Mouse (Mus musculus) neural tube, embryonic 11.5 days (tissue): Measurements from ENCODE around the gene Dnmbp. TPM values are rescaled to one million over a fixed set of nuclear protein-coding genes. Genes with fewer than 3 reads are reported as not detected.
A peak's percentile ranks its signal among the peaks of the same experiment; 100 is the strongest.

Experiments
- ATAC-seq: fragments of 200-750 bp; cut with Nextera tagmentation; 2 replicates; pipeline ENCODE4 v1.8.0; 2017; ENCODE audit warnings: moderate number of reproducible peaks, mild to moderate bottlenecking, moderate TSS enrichment, moderate library complexity; ENCODE audit not compliant: insufficient read depth, low FRiP score, low TSS enrichment
- DNase-seq: peaks from one replicate; pipeline ENCODE4 v3.0.0-alpha.2; 2015; ENCODE audit warnings: low spot score
- H3K27ac ChIP-seq: fragments of 300-500 bp; sonication (generic); 2 replicates; pipeline ENCODE4 v1.5.1; 2014; ENCODE audit warnings: low read depth, mild to moderate bottlenecking, low read length
- H3K27me3 ChIP-seq: fragments of 300-500 bp; sonication (generic); 2 replicates; pipeline ENCODE4 v1.6.1; 2014; ENCODE audit warnings: mild to moderate bottlenecking, low read length, mixed read lengths; ENCODE audit not compliant: control insufficient read depth, insufficient read depth
- H3K36me3 ChIP-seq: fragments of 300-500 bp; sonication (generic); 2 replicates; pipeline ENCODE4 v1.6.1; 2014; ENCODE audit warnings: mild to moderate bottlenecking, low read length, moderate library complexity, mixed read lengths; ENCODE audit not compliant: control insufficient read depth, insufficient read depth
- H3K4me1 ChIP-seq: fragments of 300-500 bp; sonication (generic); 2 replicates; pipeline ENCODE4 v1.6.1; 2014; ENCODE audit warnings: low read length, mixed read lengths; ENCODE audit not compliant: control insufficient read depth, insufficient read depth
- H3K4me2 ChIP-seq: fragments of 300-500 bp; sonication (generic); 2 replicates; pipeline ENCODE4 v1.6.1; 2014; ENCODE audit warnings: low read depth, mild to moderate bottlenecking, moderate library complexity
- H3K4me3 ChIP-seq: fragments of 300-500 bp; sonication (generic); 2 replicates; pipeline ENCODE4 v1.5.1; 2014; ENCODE audit warnings: low read depth, low read length
- H3K9ac ChIP-seq: fragments of 300-500 bp; sonication (generic); 2 replicates; pipeline ENCODE4 v1.6.1; 2014; ENCODE audit warnings: mild to moderate bottlenecking, low read length
- H3K9me3 ChIP-seq: fragments of 300-500 bp; sonication (generic); 2 replicates; pipeline ENCODE4 v1.6.1; 2016; ENCODE audit warnings: low read length; ENCODE audit not compliant: control insufficient read depth
- WGBS: fragments of 180-500 bp; shearing (Covaris S2); extraction: QIAGEN DNeasy Blood & Tissue Kit; methylation state at CpG from one replicate; pipeline ENCODE4 v1.1.7; 2014; 5-methylcytosine and 5-hydroxymethylcytosine counted together
- polyA plus RNA-seq: library from polyadenylated mRNA; unstranded; fragments of >200 nt; fragmentation: Nextera tagmentation; extraction: Ambion mirVana; gene quantifications from 2 replicates; pipeline ENCODE4 v1.2.1, GENCODE M21; 2014

Dnmbp gene
- polyA plus RNA-seq, 1 experiment from 2014 or later = 15.7 TPM

DNA sequence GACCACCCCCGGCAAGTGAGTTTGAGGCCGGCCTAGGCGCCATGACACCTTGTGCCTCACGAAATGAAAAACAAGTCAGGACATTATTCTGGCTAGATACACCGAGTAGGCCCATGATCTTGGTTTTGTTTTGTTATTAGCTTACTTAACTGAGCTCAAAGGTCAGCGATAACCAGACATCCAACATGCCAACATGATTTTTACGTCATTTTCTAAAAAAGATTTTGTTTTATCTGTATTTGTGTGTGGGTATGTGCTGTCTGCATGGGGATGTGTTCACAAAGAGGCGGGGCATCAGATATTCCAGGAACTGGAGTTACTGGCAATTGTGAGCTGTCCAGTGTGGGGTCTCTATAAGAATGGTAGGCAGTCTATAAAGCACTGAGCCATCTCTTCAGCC is 32.1 kb upstream of the Dnmbp start:
- Histone ChIP-seq H3K27me3 (no peaks in the 10 kb centered on the region), H3K4me1 (no peaks in the 10 kb centered on the region), H3K4me2 (no peak overlapping the region), H3K9ac (no peak overlapping the region), H3K36me3 (no peaks in the 10 kb centered on the region), H3K27ac (no peak overlapping the region), H3K4me3 (no peak overlapping the region), H3K9me3 (no peaks in the 10 kb centered on the region)
- 91% methylated on average over 8 of the region's 8 CpGs for WGBS
- DNase-seq (no peak), ATAC-seq (no peak)

DNA sequence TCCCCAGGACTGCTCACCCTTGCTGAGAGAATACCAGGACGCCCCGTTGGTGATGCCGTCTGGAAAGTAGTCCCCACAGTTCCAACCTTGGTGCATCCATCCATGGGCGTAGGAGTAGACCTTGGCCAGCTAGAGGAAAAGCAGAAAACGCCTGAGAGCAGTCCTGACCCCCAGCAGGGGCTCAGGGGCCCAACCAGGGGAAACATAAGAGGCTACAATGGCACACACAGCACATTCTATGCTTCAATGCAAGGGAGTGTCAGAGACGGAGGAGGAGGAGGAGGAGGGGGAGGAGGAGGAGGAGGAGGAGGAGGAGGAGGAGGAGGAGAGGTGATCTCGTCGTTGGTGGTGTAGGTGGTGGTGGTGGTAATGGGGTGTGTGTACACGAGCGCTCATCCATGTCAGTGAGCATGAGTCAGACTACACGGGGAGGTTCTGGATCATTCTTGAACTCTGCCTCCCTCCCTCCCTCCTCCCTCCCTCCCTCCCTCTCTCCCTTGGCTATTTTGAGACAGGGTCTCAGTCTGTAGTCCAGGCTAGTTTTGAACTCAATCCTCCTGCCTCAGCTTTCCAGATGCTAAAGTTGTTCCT is 28.5 kb upstream of the Dnmbp start:
- no peak for ATAC-seq
- Histone ChIP-seq H3K9me3 (no peaks in the 10 kb centered on the region), H3K27ac (no peak overlapping the region), H3K4me2 (no peak overlapping the region), H3K27me3 (no peaks in the 10 kb centered on the region), H3K4me3 (no peak overlapping the region), H3K36me3 (no peaks in the 10 kb centered on the region), H3K4me1 (no peaks in the 10 kb centered on the region), H3K9ac (no peak overlapping the region)
- WGBS = 52% methylated on average over 10 of the region's 11 CpGs
- no peak for DNase-seq

DNA sequence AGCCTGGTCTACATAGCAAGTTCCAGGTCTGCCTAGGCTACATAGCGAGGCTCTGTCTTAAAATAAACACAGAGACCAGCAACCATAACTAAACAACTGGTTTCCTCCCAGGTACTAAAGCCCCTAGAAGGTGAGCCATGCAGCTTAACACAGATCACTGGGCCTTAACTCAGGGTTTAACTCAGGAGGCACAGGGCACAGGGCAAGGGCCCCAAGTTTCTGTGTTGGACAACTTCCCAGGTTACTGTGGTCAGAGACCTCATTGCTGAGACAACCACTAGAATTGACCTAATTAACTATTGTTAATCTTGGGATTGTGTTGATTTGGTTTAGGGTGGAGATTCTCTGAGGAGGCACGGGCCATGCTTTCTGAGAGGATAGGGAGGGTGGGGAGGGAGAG is 26.5 kb upstream of the Dnmbp start:
- no peak overlapping the region for H3K27ac ChIP-seq
- H3K4me3 ChIP-seq = no peak overlapping the region
- H3K27me3 ChIP-seq = no peaks in the 10 kb centered on the region
- ATAC-seq (no peak), DNase-seq (no peak)
- WGBS = 83% methylated on average over 2 of the region's 2 CpGs
- no peaks in the 10 kb centered on the region for H3K36me3 ChIP-seq
- H3K9ac ChIP-seq = no peak overlapping the region
- H3K4me2 ChIP-seq = no peak overlapping the region
- no peaks in the 10 kb centered on the region for H3K4me1 ChIP-seq
- no peaks in the 10 kb centered on the region for H3K9me3 ChIP-seq

DNA sequence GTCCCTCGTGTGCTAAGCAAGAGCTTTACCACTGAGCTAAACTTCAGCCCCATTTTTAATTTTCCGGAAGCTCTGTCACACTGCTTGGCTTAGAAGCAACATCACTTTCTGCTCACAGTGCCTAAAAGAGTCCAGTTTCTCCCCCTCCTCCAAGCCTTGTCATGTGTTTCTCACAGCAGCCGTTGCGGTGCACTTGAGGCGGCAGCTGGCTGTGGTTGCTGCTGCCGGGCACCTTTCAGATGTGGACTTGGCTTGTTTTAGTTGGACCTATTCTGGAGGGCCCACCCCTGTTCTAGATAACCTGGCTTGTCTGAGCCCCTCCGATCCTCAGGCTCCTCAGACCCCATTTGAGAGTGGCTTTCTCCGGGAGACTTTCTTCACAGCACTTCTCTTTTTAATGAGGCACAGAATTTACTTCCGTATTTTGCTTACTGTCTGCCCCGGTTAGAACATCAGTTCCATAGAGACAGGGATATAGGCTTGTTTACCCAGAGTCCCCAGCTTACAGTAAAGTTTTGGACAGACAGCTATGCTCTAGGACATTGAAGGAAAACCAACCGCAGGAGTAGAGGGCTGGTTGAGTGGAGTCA is 25.6 kb upstream of the Dnmbp start:
- WGBS = 83% methylated on average over 11 of the region's 11 CpGs
- Histone ChIP-seq H3K4me2 (no peak overlapping the region), H3K9me3 (no peaks in the 10 kb centered on the region), H3K36me3 (no peaks in the 10 kb centered on the region), H3K9ac (no peak overlapping the region), H3K4me1 (no peaks in the 10 kb centered on the region), H3K27ac (no peak overlapping the region), H3K27me3 (no peaks in the 10 kb centered on the region), H3K4me3 (no peak overlapping the region)
- DNase-seq = no peak
- ATAC-seq = no peak

DNA sequence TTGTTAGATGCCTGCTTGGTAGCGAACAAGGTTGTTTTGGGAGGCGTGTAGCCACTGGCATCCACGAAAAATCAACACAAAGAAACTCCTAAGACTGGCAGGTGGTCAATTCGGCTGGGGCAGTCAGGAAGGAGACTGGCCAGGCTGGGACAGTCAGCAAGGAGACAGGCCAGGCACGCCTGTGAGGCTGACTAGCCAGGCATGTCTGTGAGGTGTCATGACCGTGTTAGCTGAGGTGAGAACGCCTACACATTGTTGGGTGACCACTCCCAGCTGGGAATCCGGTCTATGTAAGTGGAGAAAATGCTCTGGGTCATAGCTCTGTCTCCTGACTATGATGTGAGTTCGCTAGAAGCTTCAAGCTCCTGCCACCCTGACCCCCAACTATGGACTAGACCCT is 22.8 kb upstream of the Dnmbp start:
- no peaks in the 10 kb centered on the region for H3K9me3 ChIP-seq
- H3K27ac ChIP-seq = no peak overlapping the region
- WGBS = 70% methylated on average over 9 of the region's 9 CpGs
- DNase-seq = no peak
- H3K27me3 ChIP-seq = no peaks in the 10 kb centered on the region
- no peak for ATAC-seq
- no peaks in the 10 kb centered on the region for H3K36me3 ChIP-seq
- no peak overlapping the region for H3K4me2 ChIP-seq
- H3K4me3 ChIP-seq = no peak overlapping the region
- no peak overlapping the region for H3K9ac ChIP-seq
- no peaks in the 10 kb centered on the region for H3K4me1 ChIP-seq

DNA sequence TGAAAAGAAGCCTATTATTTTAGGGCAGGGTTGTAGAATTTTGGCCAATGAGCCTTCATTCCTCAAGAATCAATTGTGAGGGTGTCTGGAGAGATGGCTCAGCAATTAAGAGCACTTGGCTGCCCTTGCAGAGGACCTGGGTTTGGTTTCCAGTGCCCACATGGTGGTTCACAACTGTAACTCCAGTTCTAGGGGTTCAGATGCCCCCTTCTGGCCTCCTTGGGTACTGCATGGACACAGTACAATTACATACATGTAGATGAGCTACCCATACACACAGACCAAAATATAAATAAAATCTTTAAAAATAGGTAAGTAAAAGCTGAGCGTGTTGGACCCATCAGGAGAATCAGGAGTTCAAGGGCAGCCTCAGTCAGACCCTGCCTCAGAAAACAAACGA is 21.2 kb upstream of the Dnmbp start:
- H3K27me3 ChIP-seq = no peaks in the 10 kb centered on the region
- ATAC-seq (no peak), DNase-seq (no peak)
- H3K4me3 ChIP-seq = no peak overlapping the region
- H3K9ac ChIP-seq = no peak overlapping the region
- no peaks in the 10 kb centered on the region for H3K36me3 ChIP-seq
- no peaks in the 10 kb centered on the region for H3K9me3 ChIP-seq
- no peak overlapping the region for H3K4me2 ChIP-seq
- no peak overlapping the region for H3K27ac ChIP-seq
- WGBS = 84% methylated on average over 2 of the region's 2 CpGs
- no peaks in the 10 kb centered on the region for H3K4me1 ChIP-seq

DNA sequence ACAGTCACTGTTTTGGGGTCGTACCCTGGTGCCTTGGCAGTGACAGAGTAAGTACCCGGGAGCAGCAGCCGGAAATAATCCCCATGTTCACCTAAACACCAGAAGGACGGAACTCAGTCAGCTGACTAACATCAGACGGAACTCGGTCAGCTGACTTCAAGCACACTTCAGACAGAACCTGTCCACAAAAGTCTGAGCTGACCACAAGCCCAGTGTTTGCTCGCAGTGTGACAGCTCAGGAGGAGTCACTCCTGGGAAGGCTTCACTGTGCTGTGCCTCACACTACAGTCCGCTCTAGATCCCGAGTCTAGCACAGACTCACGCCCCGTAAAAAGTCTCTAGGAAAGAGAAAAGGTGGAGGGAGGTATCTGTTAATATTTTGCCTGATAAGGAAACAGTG is 20.0 kb upstream of the Dnmbp start:
- no peak overlapping the region for H3K4me2 ChIP-seq
- H3K4me1 ChIP-seq = no peaks in the 10 kb centered on the region
- no peak for DNase-seq
- no peaks in the 10 kb centered on the region for H3K36me3 ChIP-seq
- H3K27ac ChIP-seq = no peak overlapping the region
- no peaks in the 10 kb centered on the region for H3K27me3 ChIP-seq
- no peak overlapping the region for H3K4me3 ChIP-seq
- no peak for ATAC-seq
- 91% methylated on average over 11 of the region's 11 CpGs for whole genome bisulfite sequencing
- H3K9me3 ChIP-seq = no peaks in the 10 kb centered on the region
- no peak overlapping the region for H3K9ac ChIP-seq

DNA sequence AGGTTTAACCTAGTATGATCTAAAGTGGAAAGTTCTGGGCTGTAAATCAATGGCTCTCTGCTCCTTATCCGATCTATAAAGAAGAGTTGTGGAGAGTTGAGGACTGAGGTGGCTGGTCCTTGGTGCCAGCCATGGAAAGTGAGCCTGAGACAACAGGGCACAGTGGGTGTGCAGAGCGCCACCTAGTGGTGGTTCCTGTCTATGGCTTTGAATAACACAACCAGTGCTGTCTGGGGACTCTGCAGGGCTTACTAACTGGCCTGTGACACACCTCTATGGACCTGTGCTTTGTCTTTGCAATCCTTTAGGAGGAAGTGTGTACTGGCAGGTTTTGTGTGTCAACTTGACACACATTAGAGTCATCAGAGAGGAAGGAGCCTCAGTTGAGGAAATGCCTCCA is 19.2 kb upstream of the Dnmbp start:
- H3K4me3 ChIP-seq = no peak overlapping the region
- H3K27me3 ChIP-seq = no peaks in the 10 kb centered on the region
- no peak overlapping the region for H3K27ac ChIP-seq
- H3K9me3 ChIP-seq = no peaks in the 10 kb centered on the region
- no peak overlapping the region for H3K9ac ChIP-seq
- no peaks in the 10 kb centered on the region for H3K4me1 ChIP-seq
- WGBS = 30% methylated on average over 2 of the region's 2 CpGs
- no peak overlapping the region for H3K4me2 ChIP-seq
- DNase-seq (peak; percentile 75), ATAC-seq (no peak)
- no peaks in the 10 kb centered on the region for H3K36me3 ChIP-seq

DNA sequence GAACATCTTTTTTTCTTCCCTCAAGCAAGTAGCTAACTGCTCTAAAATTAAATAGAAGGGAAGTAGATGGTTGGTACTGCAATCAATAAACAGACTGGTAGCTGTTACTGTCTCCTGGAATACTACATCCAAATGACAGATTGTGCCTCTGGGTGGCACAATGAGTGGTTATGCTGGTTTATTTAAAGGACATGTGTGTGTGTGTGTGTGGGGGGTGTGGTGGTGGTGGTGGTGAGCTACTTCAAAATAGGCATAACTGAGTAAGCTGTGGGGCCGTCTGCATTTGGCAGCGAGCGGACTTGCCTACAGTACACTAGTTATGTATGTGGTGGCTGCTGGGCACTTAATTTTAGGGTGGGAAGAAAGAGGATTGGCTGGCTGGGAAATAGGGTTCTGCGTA is 17.9 kb upstream of the Dnmbp start:
- Histone ChIP-seq H3K9me3 (no peaks in the 10 kb centered on the region), H3K4me3 (no peak overlapping the region), H3K4me2 (no peak overlapping the region), H3K27ac (no peak overlapping the region), H3K36me3 (no peaks in the 10 kb centered on the region), H3K9ac (no peak overlapping the region), H3K27me3 (no peaks in the 10 kb centered on the region), H3K4me1 (no peaks in the 10 kb centered on the region)
- no peak for DNase-seq
- 88% methylated on average over 4 of the region's 4 CpGs for WGBS
- no peak for ATAC-seq
